Mouse (Mus musculus) ES-E14 (cell line): ENCODE results near the gene Idh3b. TPM values are rescaled to one million over a fixed set of nuclear protein-coding genes. Genes with fewer than 3 reads are reported as not detected.

Experiments used
- DNase-seq: peaks from one replicate; pipeline ENCODE4 v3.0.0-alpha.2; 2013; ENCODE audit warnings: low read depth, low spot score
- H3K27ac ChIP-seq: 2 replicates; pipeline ENCODE4 v1.5.1; 2012; ENCODE audit warnings: low read depth, mild to moderate bottlenecking, low read length, moderate library complexity, mixed read lengths; ENCODE audit not compliant: poor library complexity, insufficient read depth, severe bottlenecking
- H3K36me3 ChIP-seq: 2 replicates; pipeline ENCODE4 v1.6.1; 2012; ENCODE audit warnings: mild to moderate bottlenecking, low read length, moderate library complexity, mixed read lengths; ENCODE audit not compliant: control insufficient read depth, poor library complexity, insufficient read depth, severe bottlenecking
- H3K4me1 ChIP-seq, 2 experiments: fragments of 150-350 bp in 1 of 2; sonication (generic) in 1 of 2; 2 replicates each; pipeline ENCODE4 v1.6.1; 2012; ENCODE audit warnings: low read length in 2 of 2, mild to moderate bottlenecking in 1 of 2, mixed read lengths in 1 of 2; ENCODE audit not compliant: control insufficient read depth in 2 of 2, insufficient read depth in 2 of 2, poor library complexity in 1 of 2
- H3K4me3 ChIP-seq, 2 experiments: fragments of 150-350 bp in 1 of 2; sonication (generic) in 1 of 2; 2 replicates each; pipeline ENCODE4 v1.5.1; 2012; ENCODE audit warnings: low read length in 2 of 2, low read depth in 1 of 2, mild to moderate bottlenecking in 1 of 2, mixed read lengths in 1 of 2; ENCODE audit not compliant: insufficient read depth in 1 of 2, poor library complexity in 1 of 2, severe bottlenecking in 1 of 2
- H3K9ac ChIP-seq: 2 replicates; pipeline ENCODE4 v1.6.1; 2012; ENCODE audit warnings: low read depth, mild to moderate bottlenecking, low read length, mixed read lengths; ENCODE audit not compliant: poor library complexity, insufficient read depth, severe bottlenecking
- H3K9me3 ChIP-seq: fragments of 150-350 bp; sonication (generic); 2 replicates; pipeline ENCODE4 v1.6.1; 2012; ENCODE audit warnings: low read depth, mild to moderate bottlenecking, low read length; ENCODE audit not compliant: control insufficient read depth, insufficient read depth
- CHD2 ChIP-seq: IDR thresholded peaks from 2 replicates; pipeline ENCODE4 v1.6.1; 2014; ENCODE audit warnings: mild to moderate bottlenecking, low read depth, low read length, inconsistent platforms
- HCFC1 ChIP-seq: IDR thresholded peaks from 2 replicates; pipeline ENCODE4 v1.6.1; 2012; ENCODE audit warnings: low read length, inconsistent platforms, borderline replicate concordance; ENCODE audit not compliant: insufficient read depth
- MAFK ChIP-seq: IDR thresholded peaks from 2 replicates; pipeline ENCODE4 v1.6.1; 2014; ENCODE audit warnings: mild to moderate bottlenecking, low read depth, low read length, inconsistent platforms; ENCODE audit not compliant: insufficient read depth
- ZC3H11A ChIP-seq: IDR thresholded peaks from 2 replicates; pipeline ENCODE4 v1.6.1; 2012; ENCODE audit warnings: low read depth, mild to moderate bottlenecking, inconsistent platforms, low read length, borderline replicate concordance
- ZNF384 ChIP-seq: IDR thresholded peaks from 2 replicates; pipeline ENCODE4 v1.6.1; 2012; ENCODE audit warnings: low read depth, low read length, inconsistent platforms
- in situ Hi-C, 2 experiments: fragments of 600-800 bp; cut with MboI; formaldehyde crosslinking; loops; one replicate each; pipeline ENCODE4 v1.15.1; 2025; ENCODE audit warnings: low sequenced_read_pairs in 2 of 2, inconsistent platforms in 1 of 2; ENCODE audit not compliant: unreplicated experiment in 2 of 2
- total RNA-seq: library from RNA; depleted of rRNA; stranded (reverse); fragments of 300-350 nt; gene quantifications from 2 replicates; pipeline ENCODE4 v1.2.3, GENCODE M21; 2012

The Idh3b gene
- total RNA-seq, 1 experiment = 129 TPM

DNA sequence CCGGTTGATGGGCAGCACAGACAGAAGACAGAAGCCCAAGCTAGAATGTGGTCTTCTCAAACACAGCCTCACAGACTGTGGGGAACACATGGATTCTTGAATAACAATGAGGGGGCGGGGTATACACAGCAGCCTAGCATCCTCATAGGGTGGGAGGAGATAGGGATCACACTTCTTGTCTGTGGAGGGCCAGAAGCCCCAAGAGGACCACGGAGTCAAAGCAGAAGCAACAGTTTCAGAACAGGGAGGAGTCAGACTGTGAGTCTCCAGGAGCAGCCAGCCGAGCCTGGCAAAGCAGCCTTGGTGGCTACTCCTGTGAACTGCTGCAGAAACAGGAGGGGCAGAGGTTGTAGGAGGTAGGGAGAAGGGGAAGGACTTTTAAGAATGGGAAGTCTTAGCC lies 9.1 kb upstream of the Idh3b start:
- DNase-seq = no peak
- no peak overlapping the region for H3K4me3 ChIP-seq
- no peaks in the 10 kb centered on the region for H3K36me3 ChIP-seq

DNA sequence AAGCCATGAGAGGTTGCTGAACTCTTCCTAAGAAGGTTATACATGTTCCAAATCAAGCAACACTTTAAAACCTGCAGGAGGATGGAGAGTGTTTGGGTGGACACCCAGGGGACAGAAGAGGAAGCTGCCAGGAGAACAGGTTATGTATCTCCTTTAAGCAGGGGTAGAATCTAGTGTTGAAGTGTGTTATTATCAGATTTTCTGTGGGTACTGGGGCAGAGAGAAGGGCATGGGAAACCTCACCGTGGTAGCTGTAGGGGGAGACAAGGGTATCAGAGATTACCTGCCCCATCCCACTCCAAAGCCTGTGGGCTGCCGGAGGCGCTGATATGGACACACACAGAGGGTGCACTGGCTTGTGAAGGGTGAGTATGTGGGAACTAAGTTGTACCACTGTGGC lies 8.7 kb upstream of the Idh3b start:
- DNase-seq = no peak

More for the DNA sequence above, 9.1 kb upstream of the Idh3b start:
- H3K9ac ChIP-seq = no peak overlapping the region
- H3K4me1 ChIP-seq = peaks cover 1 to 10% of the 10 kb centered on the region in 2 experiments; a peak in 2 of 4 replicates
- H3K27ac ChIP-seq = no peak overlapping the region
- no peaks in the 10 kb centered on the region for H3K9me3 ChIP-seq
- in situ Hi-C loops = no loop called here
- TF ChIP-seq MAFK (no peak), HCFC1 (no peak), ZNF384 (no peak)

DNA sequence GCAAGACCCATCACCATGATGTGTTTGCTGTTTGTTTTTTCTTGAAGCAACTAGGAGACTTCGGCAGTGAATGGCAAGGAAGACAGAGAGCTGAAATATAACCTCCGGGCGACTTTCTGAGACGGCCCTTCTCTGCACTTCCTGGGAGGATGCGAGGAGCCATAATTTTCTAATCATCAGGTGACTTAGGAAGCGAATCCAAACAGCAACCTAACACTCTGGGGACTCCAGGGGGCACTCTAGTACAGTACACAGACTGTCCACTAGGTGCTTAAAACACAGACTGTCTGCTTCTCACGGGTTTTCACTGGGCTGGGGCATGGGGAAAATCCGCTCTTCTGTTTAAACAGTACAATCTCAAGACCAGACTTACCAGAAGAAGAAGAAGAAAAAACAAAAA lies 7.1 kb upstream of the Idh3b start:
- no peak overlapping the region for H3K4me3 ChIP-seq
- peak; percentile 76 for DNase-seq
- in situ Hi-C loops = no loop called here
- no peak overlapping the region for H3K9ac ChIP-seq
- no peaks in the 10 kb centered on the region for H3K36me3 ChIP-seq
- H3K9me3 ChIP-seq = no peaks in the 10 kb centered on the region
- H3K4me1 ChIP-seq = peaks cover 1 to 10% of the 10 kb centered on the region in 2 experiments; a peak in 2 of 4 replicates
- H3K27ac ChIP-seq = no peak overlapping the region
- peak; percentile 19; the same call in 1 of the 2 replicates for TF ChIP-seq ZNF384
- TF ChIP-seq ZC3H11A = peak; percentile 42; the same call in 1 of the 2 replicates
- no peak for TF ChIP-seq MAFK
- no peak for TF ChIP-seq CHD2
- TF ChIP-seq HCFC1 = 0 out of 2 replicates have a peak, but pooled peaks have one; percentile 55

More for the DNA sequence above, 8.7 kb upstream of the Idh3b start:
- Histone ChIP-seq H3K36me3 (no peaks in the 10 kb centered on the region), H3K9ac (no peak overlapping the region), H3K4me1 (peaks cover 1 to 10% of the 10 kb centered on the region in 2 experiments; a peak in 2 of 4 replicates), H3K27ac (no peak overlapping the region), H3K9me3 (no peaks in the 10 kb centered on the region), H3K4me3 (no peak overlapping the region)
- in situ Hi-C loops = no loop called here
- no peak for TF ChIP-seq ZC3H11A
- TF ChIP-seq ZNF384 = no peak
- TF ChIP-seq MAFK = no peak
- no peak for TF ChIP-seq CHD2

DNA sequence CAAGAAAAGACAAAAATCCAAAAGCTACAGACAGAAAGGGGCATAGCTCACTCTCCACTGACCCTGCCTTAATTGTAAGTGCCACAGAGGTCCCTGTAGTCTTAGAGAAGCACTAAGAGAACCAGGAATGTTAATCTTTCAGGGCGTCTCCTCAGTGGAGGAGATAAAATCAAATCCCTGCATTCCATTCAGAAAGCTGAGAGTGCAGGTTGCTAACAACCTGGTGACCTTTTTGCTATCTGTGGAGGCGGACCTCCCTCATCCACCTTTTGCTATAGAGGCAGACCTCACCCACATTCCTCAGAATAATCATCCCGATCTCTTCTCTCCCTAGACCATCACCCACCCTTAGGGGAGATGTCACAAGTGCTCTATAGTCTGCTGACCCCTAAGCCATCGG lies 4.7 kb upstream of the Idh3b start:
- no peaks in the 10 kb centered on the region for H3K9me3 ChIP-seq
- DNase-seq = no peak
- no peak overlapping the region for H3K27ac ChIP-seq
- in situ Hi-C loops = no loop called here
- H3K9ac ChIP-seq = no peak overlapping the region
- no peaks in the 10 kb centered on the region for H3K36me3 ChIP-seq
- H3K4me1 ChIP-seq = peaks cover 4 to 6% of the 10 kb centered on the region in 2 experiments; a peak in 2 of 4 replicates
- no peak overlapping the region for H3K4me3 ChIP-seq
- TF ChIP-seq CHD2 = no peak
- TF ChIP-seq MAFK = no peak
- no peak for TF ChIP-seq HCFC1
- TF ChIP-seq ZC3H11A = no peak
- TF ChIP-seq ZNF384 = no peak

DNA sequence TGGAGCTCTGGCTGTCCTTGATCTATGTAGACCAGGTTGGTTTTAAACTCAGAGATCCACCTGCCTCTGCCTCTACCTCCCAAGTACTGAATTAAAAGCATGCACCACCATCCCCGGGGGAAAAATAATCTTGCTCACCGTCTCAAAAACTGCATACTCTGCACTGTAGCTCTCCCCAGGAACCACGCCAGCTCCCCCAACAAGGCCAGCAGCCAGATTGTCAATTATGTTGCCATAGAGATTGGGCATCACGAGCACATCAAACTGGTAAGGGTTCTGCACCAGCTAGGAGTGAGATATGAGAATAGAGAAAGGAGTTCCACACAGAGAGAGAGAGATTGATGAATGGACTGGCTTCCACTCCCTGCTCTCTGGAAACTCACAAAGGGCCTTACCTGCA lies 3.5 kb downstream of the Idh3b start:
- DNase-seq = no peak
- Histone ChIP-seq H3K9ac (no peak overlapping the region), H3K4me3 (no peak overlapping the region), H3K4me1 (0 out of 4 replicates have a peak, but pooled peaks cover 0 to 3% of the 10 kb centered on the region in 2 experiments), H3K27ac (no peak overlapping the region), H3K36me3 (peaks cover 59% of the 10 kb centered on the region), H3K9me3 (no peaks in the 10 kb centered on the region)
- TF ChIP-seq MAFK = no peak
- TF ChIP-seq ZNF384 = no peak
- TF ChIP-seq CHD2 = no peak
- no peak for TF ChIP-seq HCFC1
- no peak for TF ChIP-seq ZC3H11A
- in situ Hi-C loops = no loop called here
